Mouse (Mus musculus): Measurements from ENCODE around the gene Nkain2.

DNA sequence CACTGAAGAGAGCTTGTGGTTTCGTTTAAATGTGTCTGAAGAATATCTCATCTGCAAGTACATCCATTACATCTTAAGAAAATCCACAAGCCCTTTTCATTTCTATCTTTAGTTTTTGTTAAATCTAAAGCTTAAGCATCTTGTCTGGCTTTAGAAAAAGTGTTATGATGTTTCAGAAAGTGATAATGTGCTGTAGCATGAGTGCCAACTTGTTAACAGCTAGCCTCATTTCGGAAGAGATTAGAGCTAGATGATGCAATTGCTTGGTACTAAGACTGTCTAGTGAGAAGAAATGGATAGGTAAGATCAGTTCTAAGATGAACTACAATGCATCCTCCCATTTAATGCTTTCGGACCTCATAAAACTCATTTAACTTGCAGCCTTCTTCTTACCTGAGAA is 707.3 kb downstream of the Nkain2 start:
- no peak for TF ChIP-seq CTCF (IDR thresholded peaks at IDR 0.05)
- TF ChIP-seq POLR2A (IDR thresholded peaks at IDR 0.05; ENCODE audit: insufficient read depth, low read depth, low read length), result no peak
- no peak for TF ChIP-seq EP300 (IDR thresholded peaks at IDR 0.05; ENCODE audit: insufficient read depth, low read depth, low read length)

Measured in heart, adult 2 months (tissue).